Mouse (Mus musculus) stomach, embryonic 16.5 days (tissue): ENCODE results near the gene Elp5. TPM values are rescaled to one million over a fixed set of nuclear protein-coding genes. Genes with fewer than 3 reads are reported as not detected.
A peak's percentile ranks its signal among the peaks of the same experiment; 100 is the strongest.
"Not testable (repeated sequence)": the region's sequence is repeated elsewhere in the genome, so short reads cannot be mapped to it uniquely, and the experiment has no call there.

Experiments
- ATAC-seq: fragments of 200-750 bp; cut with Nextera tagmentation; 2 replicates; pipeline ENCODE4 v1.8.0; 2017; ENCODE audit warnings: moderate number of reproducible peaks, moderate TSS enrichment; ENCODE audit not compliant: insufficient read depth, low FRiP score
- H3K27ac ChIP-seq: fragments of 300-500 bp; sonication (generic); 2 replicates; pipeline ENCODE4 v1.5.1; 2014; ENCODE audit warnings: low read length
- H3K27me3 ChIP-seq: fragments of 300-500 bp; sonication (generic); 2 replicates; pipeline ENCODE4 v1.6.1; 2014; ENCODE audit warnings: low read length, control low read depth, mixed read lengths; ENCODE audit not compliant: control insufficient read depth, insufficient read depth
- H3K36me3 ChIP-seq: fragments of 300-500 bp; sonication (generic); 2 replicates; pipeline ENCODE4 v1.6.1; 2014; ENCODE audit warnings: low read length; ENCODE audit not compliant: control insufficient read depth, insufficient read depth
- H3K4me1 ChIP-seq: fragments of 300-500 bp; sonication (generic); 2 replicates; pipeline ENCODE4 v1.6.1; 2014; ENCODE audit warnings: low read length, control low read depth, mixed read lengths; ENCODE audit not compliant: control insufficient read depth, insufficient read depth
- H3K4me2 ChIP-seq: fragments of 300-500 bp; sonication (generic); 2 replicates; pipeline ENCODE4 v1.6.1; 2014; ENCODE audit warnings: low read depth, low read length, mixed read lengths
- H3K4me3 ChIP-seq: fragments of 300-500 bp; sonication (generic); replicated peaks from 2 replicates; pipeline ENCODE4 v1.5.1; 2014; ENCODE audit warnings: mild to moderate bottlenecking, low read length
- H3K9ac ChIP-seq: fragments of 300-500 bp; sonication (generic); 2 replicates; pipeline ENCODE4 v1.6.1; 2014; ENCODE audit warnings: low read length
- H3K9me3 ChIP-seq: fragments of 300-500 bp; sonication (generic); replicated peaks from 2 replicates; pipeline ENCODE4 v1.6.1; 2016; ENCODE audit warnings: low read length, control low read depth; ENCODE audit not compliant: control insufficient read depth
- WGBS: fragments of 180-500 bp; shearing (Covaris S2); extraction: QIAGEN DNeasy Blood & Tissue Kit; methylation state at CpG from one replicate; pipeline ENCODE4 v1.1.7; 2014; 5-methylcytosine and 5-hydroxymethylcytosine counted together
- polyA plus RNA-seq: library from polyadenylated mRNA; unstranded; fragments of >200 nt; fragmentation: Nextera tagmentation; extraction: Ambion mirVana; gene quantifications from 2 replicates; pipeline ENCODE4 v1.2.1, GENCODE M21; 2015

The Elp5 gene
- polyA plus RNA-seq, 1 experiment from 2014 or later = 102 TPM

- Histone ChIP-seq H3K4me3 (peak within 1 kb of the TSS; percentile 68), H3K36me3 (peaks cover 11% of the 10 kb centered on the region), H3K27me3 (no peaks in the 10 kb centered on the region), H3K4me2 (peak within 1 kb of the TSS; percentile 91), H3K9ac (peak within 1 kb of the TSS; percentile 92; the same call in 1 of the 2 replicates), H3K4me1 (peaks cover 38% of the 10 kb centered on the region), H3K27ac (peak within 1 kb of the TSS; percentile 55), H3K9me3 (no peaks in the 10 kb centered on the region)
- 69% methylated on average over 3 of the region's 3 CpGs for WGBS
- ATAC-seq = no peak
These were observed 34.4 kb upstream of the Elp5 start, which contains the start of gene Dlg4 for GRCm38 (mm10) chr11:70016669-70017068. Gene Dlg4, plus strand, starts transcription at chr11:70016942.

DNA sequence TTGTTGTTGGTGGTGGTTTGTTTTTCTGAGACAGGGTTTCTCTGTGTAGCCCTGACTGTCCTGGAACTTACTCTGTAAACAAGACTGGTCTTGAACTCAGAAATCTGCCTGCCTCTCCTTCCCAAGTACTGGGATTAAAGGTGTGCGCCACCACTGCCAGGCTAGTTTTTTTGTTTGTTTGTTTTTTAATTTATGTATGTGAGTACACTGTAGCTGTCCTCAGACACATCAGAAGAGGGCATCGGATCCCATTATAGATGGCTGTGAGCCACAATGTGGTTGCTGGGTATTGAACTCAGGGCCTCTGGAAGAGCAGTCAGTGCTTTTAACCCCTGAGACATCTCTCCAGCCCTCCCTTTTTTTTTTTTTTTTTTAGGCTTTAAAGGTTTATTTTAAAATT, 33.9 kb upstream of the Elp5 start:
- H3K27ac ChIP-seq, H3K4me3 ChIP-seq, H3K27me3 ChIP-seq, H3K4me2 ChIP-seq, ATAC-seq, H3K9ac ChIP-seq, H3K9me3 ChIP-seq: not testable (repeated sequence)
- H3K4me1 ChIP-seq = peaks cover 38% of the 10 kb centered on the region
- WGBS = 79% methylated on average over 2 of the region's 2 CpGs
- peaks cover 12% of the 10 kb centered on the region for H3K36me3 ChIP-seq

DNA sequence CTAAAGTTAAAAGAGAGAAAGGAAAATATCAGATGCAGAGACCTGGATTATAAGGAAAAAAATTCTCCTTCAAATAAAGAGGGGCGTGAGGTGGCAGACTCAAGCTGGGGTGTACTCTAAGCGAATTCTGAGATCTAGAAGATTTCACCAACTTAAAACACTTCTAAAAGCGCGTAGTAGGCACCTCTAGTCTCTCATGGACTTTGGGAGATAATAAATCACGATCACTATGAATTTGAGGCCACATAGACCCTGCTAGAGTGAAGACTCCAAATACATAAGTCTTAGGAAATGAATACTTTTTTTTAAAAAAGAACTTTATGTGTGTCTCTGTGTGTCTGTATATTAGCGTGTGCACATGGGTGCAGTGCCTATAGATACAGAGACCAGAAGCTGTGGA, 33.4 kb upstream of the Elp5 start:
- H3K9me3 ChIP-seq = no peaks in the 10 kb centered on the region
- H3K36me3 ChIP-seq = peaks cover 17% of the 10 kb centered on the region
- peak overlapping the region; percentile 58; the same call in 1 of the 2 replicates for H3K4me3 ChIP-seq
- H3K4me1 ChIP-seq = peaks cover 35% of the 10 kb centered on the region
- H3K27me3 ChIP-seq = no peaks in the 10 kb centered on the region
- peak overlapping the region; percentile 64 for H3K4me2 ChIP-seq
- H3K27ac ChIP-seq = no peak overlapping the region
- no peak for ATAC-seq
- H3K9ac ChIP-seq = no peak overlapping the region; the same call in 1 of the 2 replicates
- 61% methylated on average over 6 of the region's 6 CpGs for WGBS

GRCm38 (mm10) chr11:70014880-70015558, 32.7 kb upstream of the Elp5 start, which contains the start of gene Acadvl:
Gene Acadvl, minus strand, starts transcription at chr11:70015411.
- H3K27me3 ChIP-seq = no peaks in the 10 kb centered on the region

GRCm38 (mm10) chr11:70014051-70014450, 31.7 kb upstream of the Elp5 start:
- Histone ChIP-seq H3K9me3 (no peaks in the 10 kb centered on the region), H3K27ac (no peak overlapping the region), H3K4me2 (peak overlapping the region; percentile 64; the same call in 1 of the 2 replicates), H3K27me3 (no peaks in the 10 kb centered on the region), H3K4me1 (peaks cover 19% of the 10 kb centered on the region), H3K36me3 (peaks cover 17% of the 10 kb centered on the region), H3K4me3 (no peak overlapping the region), H3K9ac (no peak overlapping the region)
- ATAC-seq = no peak
- 61% methylated on average over 5 of the region's 5 CpGs for WGBS

More at GRCm38 (mm10) chr11:70014880-70015558, 32.7 kb upstream of the Elp5 start, which contains the start of gene Acadvl:
- Histone ChIP-seq H3K9me3 (no peaks in the 10 kb centered on the region), H3K4me3 (peak within 1 kb of the TSS; percentile 58), H3K4me1 (peaks cover 29% of the 10 kb centered on the region), H3K4me2 (peak within 1 kb of the TSS; percentile 64), H3K27ac (peak within 1 kb of the TSS; percentile 25), H3K36me3 (peaks cover 17% of the 10 kb centered on the region), H3K9ac (peak within 1 kb of the TSS; percentile 79)
- under 1% methylated on average over 35 of the region's 35 CpGs for WGBS
- peak; percentile 89 for ATAC-seq

GRCm38 (mm10) chr11:70013408-70013807, 31.1 kb upstream of the Elp5 start:
- no peak for ATAC-seq
- H3K36me3 ChIP-seq = peaks cover 17% of the 10 kb centered on the region
- no peaks in the 10 kb centered on the region for H3K27me3 ChIP-seq
- H3K27ac ChIP-seq = no peak overlapping the region
- no peak overlapping the region for H3K9ac ChIP-seq
- 74% methylated on average over 3 of the region's 3 CpGs for WGBS
- H3K4me1 ChIP-seq = peaks cover 14% of the 10 kb centered on the region
- H3K4me2 ChIP-seq = no peak overlapping the region
- H3K4me3 ChIP-seq = no peak overlapping the region
- no peaks in the 10 kb centered on the region for H3K9me3 ChIP-seq

DNA sequence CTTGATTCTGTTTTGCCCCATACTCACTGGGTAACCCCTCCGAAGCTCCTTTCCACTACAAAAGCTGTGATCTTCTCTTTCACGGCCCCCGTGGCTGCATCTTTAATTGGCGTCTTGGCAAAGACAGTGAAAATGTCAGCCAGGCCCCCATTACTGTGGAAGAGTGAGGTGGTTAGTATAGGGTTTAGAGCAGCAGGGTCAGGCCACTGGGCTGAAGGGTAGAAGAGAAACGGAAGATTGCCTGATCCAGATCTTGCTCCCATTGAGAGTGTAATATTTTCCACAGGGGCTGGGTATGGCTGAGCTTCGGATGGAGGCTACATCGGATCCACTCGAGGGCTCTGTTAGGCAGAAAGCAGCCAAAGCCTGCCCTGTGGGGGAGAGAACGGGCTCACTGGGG, 30.6 kb upstream of the Elp5 start:
- peaks cover 20% of the 10 kb centered on the region for H3K36me3 ChIP-seq
- no peaks in the 10 kb centered on the region for H3K27me3 ChIP-seq
- no peak for ATAC-seq
- H3K4me1 ChIP-seq = peaks cover 13% of the 10 kb centered on the region
- H3K4me3 ChIP-seq = no peak overlapping the region
- no peak overlapping the region for H3K9ac ChIP-seq
- H3K27ac ChIP-seq = no peak overlapping the region
- no peaks in the 10 kb centered on the region for H3K9me3 ChIP-seq
- WGBS = 84% methylated on average over 9 of the region's 9 CpGs
- no peak overlapping the region for H3K4me2 ChIP-seq

DNA sequence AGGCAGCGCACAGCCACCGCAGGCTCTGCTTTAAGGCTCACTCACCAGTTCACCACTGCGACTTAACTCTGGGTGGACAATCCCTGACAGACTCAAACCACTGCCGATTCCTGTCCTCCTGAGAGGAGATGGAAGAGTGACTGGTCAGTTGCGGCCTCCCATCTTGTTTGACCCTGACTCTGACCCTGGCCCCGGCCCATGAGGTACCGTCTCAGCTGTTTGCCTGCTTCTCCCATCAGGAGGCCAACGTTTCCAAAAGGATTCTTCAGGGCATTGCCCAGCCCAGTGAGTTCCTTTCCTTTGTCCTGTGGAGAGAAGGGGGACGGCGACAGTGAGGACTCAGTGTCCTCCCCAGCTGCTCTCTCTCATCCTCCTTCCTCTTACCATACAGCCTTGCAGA, 28.6 kb upstream of the Elp5 start:
- no peak overlapping the region for H3K27ac ChIP-seq
- H3K4me1 ChIP-seq = peaks cover 5% of the 10 kb centered on the region
- H3K9ac ChIP-seq = no peak overlapping the region
- H3K36me3 ChIP-seq = peaks cover 27% of the 10 kb centered on the region
- H3K4me3 ChIP-seq = no peak overlapping the region
- ATAC-seq = no peak
- no peaks in the 10 kb centered on the region for H3K27me3 ChIP-seq
- no peak overlapping the region for H3K4me2 ChIP-seq
- no peaks in the 10 kb centered on the region for H3K9me3 ChIP-seq
- 88% methylated on average over 10 of the region's 10 CpGs for WGBS

DNA sequence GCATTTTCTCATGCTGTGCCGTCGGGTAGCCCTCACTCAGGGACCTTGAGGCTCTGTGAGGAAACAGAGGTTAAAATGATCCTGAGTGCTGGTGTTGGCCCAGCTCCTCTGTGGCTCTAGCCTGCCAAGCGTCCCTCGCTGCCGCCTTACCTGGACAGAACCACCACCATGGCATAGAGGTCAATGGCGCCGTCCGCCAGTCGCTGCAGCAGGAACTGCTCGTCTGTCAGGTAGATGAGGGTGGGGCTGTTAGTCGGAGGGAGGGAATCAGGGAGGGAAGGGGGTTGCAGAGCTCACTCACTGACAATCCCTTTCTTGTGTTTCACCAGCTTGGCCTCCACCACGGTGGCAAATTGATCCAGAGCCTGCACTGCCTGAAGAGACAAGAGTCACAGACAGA, 28.2 kb upstream of the Elp5 start:
- no peak for ATAC-seq
- Histone ChIP-seq H3K27me3 (no peaks in the 10 kb centered on the region), H3K27ac (no peak overlapping the region), H3K9me3 (no peaks in the 10 kb centered on the region), H3K4me3 (no peak overlapping the region), H3K4me2 (no peak overlapping the region), H3K4me1 (peaks cover 5% of the 10 kb centered on the region), H3K36me3 (peaks cover 27% of the 10 kb centered on the region), H3K9ac (no peak overlapping the region)
- WGBS = 81% methylated on average over 12 of the region's 12 CpGs
